ENCODE assay signal across 16 mouse cellular contexts in the genomic region with DNA sequence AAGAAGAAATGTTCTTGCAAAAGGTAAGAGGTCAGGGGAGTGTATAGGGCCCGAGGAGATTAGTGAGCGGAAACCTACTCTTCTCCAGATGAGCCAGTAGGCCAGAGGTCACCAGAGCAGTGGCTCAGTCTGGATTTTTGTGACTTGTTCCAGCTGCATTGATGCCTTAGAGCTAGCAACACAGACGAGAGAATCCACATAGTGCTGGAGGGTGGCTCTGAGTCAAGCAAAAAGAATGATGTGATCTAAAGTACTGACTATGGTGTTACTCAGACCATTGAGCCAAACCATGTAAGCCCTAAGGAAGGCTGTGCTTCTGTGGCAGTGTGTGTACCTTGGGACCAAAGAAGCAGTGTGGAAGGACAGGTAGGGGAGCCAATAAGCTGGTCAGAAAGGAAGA.
"Had no signal": no experiment of that assay in that cellular context is flagged by ENCODE, and none has a peak within 500 bp of the region (broad histone marks: within the 10 kb centered on the region; RNA-seq: fewer than 3 reads in every experiment).

No protein-coding gene starts in this region.

- DNase-seq: kidney, postnatal 10 days; kidney, postnatal 36 days; layer of hippocampus, postnatal 36 days; liver, embryonic 13.5 days; lung, adult 2 months; lung, postnatal 14 days; lung, postnatal 4 days; right cerebral cortex, adult 18-20 months; right cerebral cortex, postnatal 14 days; right cerebral cortex, postnatal 4 days; thymus, postnatal 25 days had no signal

- ATAC-seq: midbrain, embryonic 15.5 days had no signal

- H3K27me3 ChIP-seq: kidney, embryonic 15.5 days; liver, embryonic 13.5 days; midbrain, embryonic 12.5 days; midbrain, embryonic 15.5 days; neural tube, embryonic 12.5 days; neural tube, embryonic 15.5 days had no signal
